Mouse (Mus musculus) bone marrow, adult 2 months (tissue): Measurements from ENCODE around the gene Impdh1. TPM values are rescaled to one million over a fixed set of nuclear protein-coding genes. Genes with fewer than 3 reads are reported as not detected.
A peak's percentile ranks its signal among the peaks of the same experiment; 100 is the strongest.

Source experiments
- H3K27ac ChIP-seq: fragments of 200-500 bp; 2 replicates; pipeline ENCODE4 v1.5.1; 2012; ENCODE audit warnings: low read depth, mild to moderate bottlenecking, control low read depth, inconsistent platforms, low read length; ENCODE audit not compliant: control insufficient read depth, poor library complexity, insufficient read depth
- H3K4me1 ChIP-seq: fragments of 200-500 bp; 2 replicates; pipeline ENCODE4 v1.6.1; 2011; ENCODE audit warnings: low read length; ENCODE audit not compliant: control insufficient read depth, insufficient read depth
- H3K4me3 ChIP-seq: fragments of 200-500 bp; replicated peaks from 2 replicates; pipeline ENCODE3; 2011; ENCODE audit warnings: mild to moderate bottlenecking, low read depth, low read length, control low read depth; ENCODE audit not compliant: control insufficient read depth
- CTCF ChIP-seq: fragments of 200-500 bp; IDR thresholded peaks from 2 replicates; pipeline ENCODE4 v1.5.1; 2011; ENCODE audit warnings: low read length, control low read depth; ENCODE audit not compliant: control insufficient read depth, insufficient read depth
- POLR2A ChIP-seq: fragments of 200-500 bp; IDR thresholded peaks from 2 replicates; pipeline ENCODE4 v1.6.1; 2011; ENCODE audit warnings: low read depth, mild to moderate bottlenecking, control low read depth, low read length, borderline replicate concordance; ENCODE audit not compliant: control insufficient read depth
- WGBS: fragments of 180-500 bp; shearing (Covaris S2); methylation state at CpG from one replicate; pipeline ENCODE4 v1.1.7; 2018; 5-methylcytosine and 5-hydroxymethylcytosine counted together
- polyA plus RNA-seq: library from polyadenylated mRNA; stranded (reverse); fragments of >200 nt; gene quantifications from 2 replicates; pipeline ENCODE4 v1.2.4, GENCODE M21; 2011; ENCODE audit warnings: low replicate concordance; ENCODE audit not compliant: missing spikeins, insufficient read depth, insufficient read length

Gene Impdh1
- polyA plus RNA-seq, 1 experiment: 29.9 TPM

GRCm38 (mm10) chr6:29245272-29246120 lies 29.3 kb upstream of the Impdh1 start:
- TF ChIP-seq POLR2A (no peak), CTCF (no peak)

GRCm38 (mm10) chr6:29242265-29242664 lies 26.1 kb upstream of the Impdh1 start:
- no peak overlapping the region for H3K27ac ChIP-seq
- 67% methylated on average over 1 of the region's 1 CpGs for WGBS
- H3K4me3 ChIP-seq: no peak overlapping the region
- no peaks in the 10 kb centered on the region; the same call in 1 of the 2 replicates for H3K4me1 ChIP-seq
- TF ChIP-seq POLR2A: no peak
- no peak for TF ChIP-seq CTCF

More at GRCm38 (mm10) chr6:29245272-29246120, 29.3 kb upstream of the Impdh1 start:
- 37% methylated on average over 14 of the region's 14 CpGs for WGBS
- H3K27ac ChIP-seq: no peak overlapping the region
- H3K4me3 ChIP-seq: no peak overlapping the region
- no peaks in the 10 kb centered on the region; the same call in 1 of the 2 replicates for H3K4me1 ChIP-seq

- Histone ChIP-seq H3K27ac (no peak overlapping the region), H3K4me1 (no peaks in the 10 kb centered on the region; the same call in 1 of the 2 replicates), H3K4me3 (no peak overlapping the region)
- no peak for TF ChIP-seq POLR2A
- TF ChIP-seq CTCF: no peak
- 28% methylated on average over 2 of the region's 2 CpGs for WGBS
These were observed 25.5 kb upstream of the Impdh1 start for GRCm38 (mm10) chr6:29241697-29242096.

GRCm38 (mm10) chr6:29240806-29241205 lies 24.6 kb upstream of the Impdh1 start:
- no peak overlapping the region for H3K4me3 ChIP-seq
- no peak overlapping the region for H3K27ac ChIP-seq
- H3K4me1 ChIP-seq: no peaks in the 10 kb centered on the region
- peak; percentile 47; the same call in 1 of the 2 replicates for TF ChIP-seq CTCF
- TF ChIP-seq POLR2A: no peak
- 27% methylated on average over 2 of the region's 2 CpGs for WGBS

- H3K4me1 ChIP-seq: no peaks in the 10 kb centered on the region; the same call in 1 of the 2 replicates
- no peak overlapping the region for H3K27ac ChIP-seq
- TF ChIP-seq CTCF (peak; percentile 65), POLR2A (no peak)
- H3K4me3 ChIP-seq: no peak overlapping the region
- WGBS: 45% methylated on average over 8 of the region's 8 CpGs
These were observed 18.1 kb upstream of the Impdh1 start for GRCm38 (mm10) chr6:29234272-29234671.

- H3K4me1 ChIP-seq: no peaks in the 10 kb centered on the region; the same call in 1 of the 2 replicates
- no peak for TF ChIP-seq CTCF
- TF ChIP-seq POLR2A: no peak
- WGBS: 63% methylated on average over 3 of the region's 3 CpGs
- H3K4me3 ChIP-seq: no peak overlapping the region
- no peak overlapping the region for H3K27ac ChIP-seq
These were observed 17.5 kb upstream of the Impdh1 start for GRCm38 (mm10) chr6:29233710-29234109.

GRCm38 (mm10) chr6:29232321-29232720 lies 16.2 kb upstream of the Impdh1 start:
- no peak for TF ChIP-seq POLR2A
- no peak for TF ChIP-seq CTCF
- WGBS: 6% methylated on average over 6 of the region's 6 CpGs
- Histone ChIP-seq H3K4me1 (no peaks in the 10 kb centered on the region; the same call in 1 of the 2 replicates), H3K4me3 (no peak overlapping the region), H3K27ac (no peak overlapping the region)

GRCm38 (mm10) chr6:29231799-29232198 lies 15.6 kb upstream of the Impdh1 start:
- Histone ChIP-seq H3K27ac (no peak overlapping the region), H3K4me1 (no peaks in the 10 kb centered on the region; the same call in 1 of the 2 replicates), H3K4me3 (no peak overlapping the region)
- WGBS: 38% methylated on average over 3 of the region's 3 CpGs
- TF ChIP-seq CTCF (no peak), POLR2A (no peak)

- TF ChIP-seq POLR2A (no peak), CTCF (no peak)
- H3K4me1 ChIP-seq: no peaks in the 10 kb centered on the region; the same call in 1 of the 2 replicates
- WGBS: 90% methylated on average over 6 of the region's 6 CpGs
- no peak overlapping the region for H3K27ac ChIP-seq
- no peak overlapping the region for H3K4me3 ChIP-seq
These were observed 14.2 kb upstream of the Impdh1 start for GRCm38 (mm10) chr6:29230386-29230785.
